Mouse (Mus musculus) heart, postnatal 0 days (tissue): ENCODE measurements at regions not wholly inside any gene's neighbourhood (a gene's known extent, or its start where the extent isn't known, plus 50 kb on each side); places are given as distances from the start of the nearest gene placed in this dataset.

Source experiments
- ATAC-seq: fragments of 200-750 bp; cut with Nextera tagmentation; 2 replicates; pipeline ENCODE4 v1.8.0; 2017; ENCODE audit warnings: low read depth, moderate number of reproducible peaks, moderate library complexity; ENCODE audit not compliant: insufficient read depth
- DNase-seq: peaks from one replicate; pipeline ENCODE4 v3.0.0-alpha.2; 2016; ENCODE audit warnings: low spot score
- H3K27ac ChIP-seq: fragments of 300-500 bp; sonication (generic); 2 replicates; pipeline ENCODE4 v1.5.1; 2014; ENCODE audit warnings: low read depth, mild to moderate bottlenecking
- H3K27me3 ChIP-seq: fragments of 300-500 bp; sonication (generic); 2 replicates; pipeline ENCODE4 v1.6.1; 2014; ENCODE audit warnings: low read length, mixed read lengths; ENCODE audit not compliant: control insufficient read depth, insufficient read depth
- H3K36me3 ChIP-seq: fragments of 300-500 bp; sonication (generic); replicated peaks from 2 replicates; pipeline ENCODE4 v1.6.1; 2014; ENCODE audit warnings: low read length, mixed read lengths; ENCODE audit not compliant: control insufficient read depth, insufficient read depth
- H3K4me1 ChIP-seq: fragments of 300-500 bp; sonication (generic); 2 replicates; pipeline ENCODE4 v1.6.1; 2014; ENCODE audit warnings: antibody characterized with exemption; ENCODE audit not compliant: control insufficient read depth, insufficient read depth
- H3K4me2 ChIP-seq: fragments of 300-500 bp; sonication (generic); 2 replicates; pipeline ENCODE4 v1.6.1; 2014; ENCODE audit warnings: low read depth, mild to moderate bottlenecking, low read length, moderate library complexity
- H3K4me3 ChIP-seq: fragments of 300-500 bp; sonication (generic); 2 replicates; pipeline ENCODE4 v1.5.1; 2014; ENCODE audit warnings: low read depth, low read length
- H3K9ac ChIP-seq: fragments of 300-500 bp; sonication (generic); replicated peaks from 2 replicates; pipeline ENCODE4 v1.6.1; 2014; ENCODE audit warnings: low read depth, low read length, mixed read lengths
- H3K9me3 ChIP-seq: fragments of 300-500 bp; sonication (generic); replicated peaks from 2 replicates; pipeline ENCODE4 v1.6.1; 2016; ENCODE audit warnings: low read length; ENCODE audit not compliant: control insufficient read depth
- CTCF ChIP-seq: IDR thresholded peaks from 2 replicates; pipeline ENCODE4 v1.5.1; 2016; ENCODE audit warnings: antibody characterized with exemption, control low read depth, low read depth
- EP300 ChIP-seq: IDR thresholded peaks from 2 replicates; pipeline ENCODE4 v1.6.1; 2016; ENCODE audit warnings: antibody characterized with exemption, low read depth
- WGBS: fragments of 180-500 bp; shearing (Covaris S2); extraction: QIAGEN DNeasy Blood & Tissue Kit; methylation state at CpG from one replicate; pipeline ENCODE4 v1.1.7; 2014; 5-methylcytosine and 5-hydroxymethylcytosine counted together

DNA sequence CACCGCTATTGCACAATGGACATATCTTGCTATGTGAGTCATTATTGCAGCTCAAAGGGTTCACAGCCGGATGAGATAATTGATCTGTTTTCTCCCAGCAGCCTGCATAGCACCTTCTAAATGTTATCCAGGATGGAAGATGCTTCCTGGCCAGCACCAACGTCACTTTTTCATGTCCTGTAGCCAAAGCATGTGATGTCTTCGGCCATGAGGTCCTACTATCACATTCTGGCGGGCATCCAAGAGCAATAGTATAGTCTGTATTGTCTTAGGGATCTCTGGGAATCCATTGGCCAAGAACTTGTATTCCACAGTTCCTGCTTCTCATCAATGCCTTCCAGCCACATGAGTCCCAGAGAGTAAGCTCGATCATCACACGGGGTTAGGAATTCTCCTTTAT, 70.6 kb downstream of the Npy start:
- WGBS, result 56% methylated on average over 7 of the region's 7 CpGs
- Histone ChIP-seq H3K36me3 (no peaks in the 10 kb centered on the region), H3K4me2 (no peak overlapping the region), H3K27me3 (no peaks in the 10 kb centered on the region), H3K9me3 (peaks cover 6% of the 10 kb centered on the region; the same call in 1 of the 2 replicates), H3K4me1 (no peaks in the 10 kb centered on the region), H3K27ac (no peak overlapping the region), H3K9ac (no peak overlapping the region), H3K4me3 (no peak overlapping the region)
- ATAC-seq, result peak; percentile 39; the same call in 1 of the 2 replicates
- TF ChIP-seq CTCF, result no peak
- TF ChIP-seq EP300, result no peak
- DNase-seq, result peak; percentile 18

DNA sequence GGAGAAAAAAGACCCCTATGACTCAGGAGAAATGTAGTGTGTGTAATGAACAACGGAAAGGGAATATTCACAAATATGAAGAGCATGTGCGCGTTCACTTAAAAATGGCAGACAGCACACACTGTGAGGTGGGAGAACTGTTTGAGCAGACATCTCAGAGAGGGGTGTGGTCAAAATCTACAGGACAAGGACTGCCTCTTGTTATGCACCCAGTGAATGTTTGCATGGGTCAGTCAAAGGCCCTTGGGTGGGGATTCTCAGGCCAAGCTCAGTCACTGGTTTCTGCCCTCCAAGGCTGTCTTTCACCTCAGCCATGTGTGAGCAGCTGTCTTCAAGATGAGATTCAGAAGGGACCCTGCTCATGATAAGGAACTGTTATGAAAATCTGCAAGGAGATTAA, 76.6 kb downstream of the Npy start:
- no peak overlapping the region for H3K27ac ChIP-seq
- no peak overlapping the region for H3K4me3 ChIP-seq
- ATAC-seq, result no peak
- no peak for DNase-seq
- no peak for TF ChIP-seq EP300
- no peak for TF ChIP-seq CTCF
- peaks cover 6% of the 10 kb centered on the region; the same call in 1 of the 2 replicates for H3K9me3 ChIP-seq
- 91% methylated on average over 3 of the region's 3 CpGs for WGBS
- H3K36me3 ChIP-seq, result no peaks in the 10 kb centered on the region
- no peaks in the 10 kb centered on the region for H3K27me3 ChIP-seq
- no peaks in the 10 kb centered on the region for H3K4me1 ChIP-seq
- no peak overlapping the region for H3K4me2 ChIP-seq
- H3K9ac ChIP-seq, result no peak overlapping the region

DNA sequence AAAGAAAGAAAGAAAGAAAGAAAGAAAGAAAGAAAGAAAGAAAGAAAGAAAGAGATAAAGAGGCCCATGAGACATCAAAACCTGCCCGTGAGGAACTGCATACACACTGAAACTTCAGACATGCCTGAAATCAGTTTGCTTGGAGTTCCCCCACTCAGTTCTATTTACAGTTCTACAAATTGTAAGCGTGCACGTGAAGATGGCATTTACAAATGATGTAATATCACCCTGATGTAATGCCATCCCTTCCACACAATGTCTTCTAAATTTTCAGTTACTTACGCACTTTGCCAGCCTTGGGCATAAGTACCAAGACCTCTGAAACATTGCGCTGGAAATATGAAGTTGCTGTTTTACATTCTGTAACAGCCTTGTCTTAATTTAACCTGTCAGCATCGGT, 79.0 kb downstream of the Npy start:
- Histone ChIP-seq H3K9me3 (no peaks in the 10 kb centered on the region), H3K27me3 (no peaks in the 10 kb centered on the region), H3K9ac (no peak overlapping the region), H3K4me2 (no peak overlapping the region), H3K4me1 (no peaks in the 10 kb centered on the region), H3K27ac (no peak overlapping the region), H3K4me3 (no peak overlapping the region), H3K36me3 (no peaks in the 10 kb centered on the region)
- WGBS, result 73% methylated on average over 6 of the region's 6 CpGs
- DNase-seq (no peak), ATAC-seq (no peak)
- TF ChIP-seq EP300, result no peak
- TF ChIP-seq CTCF, result no peak

DNA sequence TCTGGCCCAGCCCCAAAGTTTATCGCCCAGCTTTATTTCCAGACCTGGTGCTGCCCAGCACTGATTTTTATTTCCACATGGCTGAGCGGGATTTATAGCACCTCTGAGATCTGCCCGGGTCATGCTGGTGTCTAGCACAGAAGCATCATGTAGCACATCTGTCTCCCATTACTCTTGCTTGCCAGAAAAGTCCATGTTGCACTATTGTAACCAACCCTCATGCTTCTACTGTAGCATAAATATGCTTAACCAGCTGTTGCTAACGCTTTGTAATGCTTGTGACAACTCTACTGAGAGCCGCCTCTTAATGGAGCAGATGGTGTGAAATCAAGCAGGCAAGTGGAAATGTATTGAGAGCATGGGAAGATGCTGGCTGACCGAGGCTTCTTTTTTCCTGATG, 81.5 kb downstream of the Npy start:
- WGBS, result 72% methylated on average over 6 of the region's 6 CpGs
- no peak overlapping the region for H3K9ac ChIP-seq
- no peaks in the 10 kb centered on the region; the same call in 1 of the 2 replicates for H3K9me3 ChIP-seq
- H3K4me3 ChIP-seq, result no peak overlapping the region
- H3K4me1 ChIP-seq, result no peaks in the 10 kb centered on the region
- no peak for DNase-seq
- H3K27me3 ChIP-seq, result no peaks in the 10 kb centered on the region
- H3K36me3 ChIP-seq, result no peaks in the 10 kb centered on the region
- H3K4me2 ChIP-seq, result no peak overlapping the region
- TF ChIP-seq CTCF, result no peak
- no peak for TF ChIP-seq EP300
- no peak overlapping the region for H3K27ac ChIP-seq
- ATAC-seq, result no peak

DNA sequence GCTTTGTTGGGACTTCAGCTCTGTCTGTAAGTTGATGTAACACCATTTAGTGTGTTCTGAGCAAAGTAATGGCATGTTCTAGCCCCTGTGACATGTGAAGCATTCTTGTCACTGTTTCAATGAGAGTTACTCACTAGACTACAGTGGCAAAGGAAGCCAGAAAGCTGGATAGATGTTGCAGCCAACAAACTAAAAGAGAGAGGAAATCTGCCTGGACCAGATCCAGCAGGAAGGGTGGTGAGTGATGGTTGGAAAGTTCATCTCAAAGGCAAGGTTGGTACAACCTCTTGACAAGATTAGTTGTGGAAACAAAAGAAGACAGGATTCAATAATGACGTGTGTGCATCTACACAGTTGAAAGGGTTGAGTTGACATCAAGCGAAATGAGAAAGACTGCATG, 83.9 kb downstream of the Npy start:
- no peaks in the 10 kb centered on the region for H3K36me3 ChIP-seq
- DNase-seq, result peak; percentile 19
- peak; percentile 49 for ATAC-seq
- H3K4me3 ChIP-seq, result no peak overlapping the region
- H3K4me2 ChIP-seq, result no peak overlapping the region
- no peak overlapping the region for H3K27ac ChIP-seq
- no peaks in the 10 kb centered on the region for H3K4me1 ChIP-seq
- TF ChIP-seq CTCF, result no peak
- no peak for TF ChIP-seq EP300
- no peak overlapping the region for H3K9ac ChIP-seq
- H3K9me3 ChIP-seq, result no peaks in the 10 kb centered on the region; the same call in 1 of the 2 replicates
- H3K27me3 ChIP-seq, result no peaks in the 10 kb centered on the region
- 44% methylated on average over 2 of the region's 2 CpGs for WGBS

DNA sequence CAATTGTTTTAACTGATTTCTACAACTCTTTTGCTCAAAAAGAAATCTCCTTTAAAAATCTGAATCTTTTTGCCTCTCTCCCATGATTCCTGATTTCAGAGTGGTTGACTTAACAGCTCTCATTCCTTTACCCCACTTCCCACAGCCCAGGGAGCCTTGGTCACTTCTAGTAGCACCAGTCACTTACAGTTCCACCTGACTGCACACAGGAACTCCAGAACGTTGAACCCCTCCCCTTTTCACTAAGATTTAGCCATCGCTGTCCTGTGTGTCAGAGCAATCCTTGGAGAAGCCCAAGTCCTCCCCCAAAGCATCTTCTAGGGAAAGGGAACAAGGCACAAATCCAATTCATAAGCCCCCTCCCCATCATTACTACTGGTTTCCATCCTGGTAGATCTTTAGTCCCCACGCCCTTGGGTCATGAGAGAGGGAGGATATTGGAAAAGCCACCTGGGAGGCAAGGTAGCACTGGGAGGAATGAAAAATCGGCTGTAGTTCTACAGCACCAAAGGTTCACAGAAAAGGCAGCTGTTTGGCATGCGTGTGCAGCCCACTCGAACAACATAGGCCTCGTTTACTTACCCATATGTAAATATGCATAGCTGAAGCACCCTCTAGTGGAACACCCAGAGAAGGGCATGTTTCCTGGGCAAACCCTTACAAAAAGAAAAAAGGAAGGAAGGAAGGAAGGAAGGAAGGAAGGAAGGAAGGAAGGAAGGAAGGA, 96.7 kb downstream of the Npy start:
- Histone ChIP-seq H3K4me1 (no peaks in the 10 kb centered on the region), H3K4me3 (no peak overlapping the region), H3K9me3 (no peaks in the 10 kb centered on the region), H3K4me2 (no peak overlapping the region), H3K27ac (no peak overlapping the region), H3K36me3 (no peaks in the 10 kb centered on the region), H3K9ac (no peak overlapping the region), H3K27me3 (no peaks in the 10 kb centered on the region)
- TF ChIP-seq EP300 (no peak), CTCF (peak; percentile 73)
- 41% methylated on average over 7 of the region's 7 CpGs for WGBS
- ATAC-seq (no peak), DNase-seq (peak; percentile 41)
